Mouse (Mus musculus): ENCODE results near the gene Pknox2. TPM values are rescaled to one million over a fixed set of nuclear protein-coding genes. Genes with fewer than 3 reads are reported as not detected.

Gene Pknox2
- polyA plus RNA-seq, 1 experiment, result 0.72 TPM

- Histone ChIP-seq H3K4me3 (replicated peaks; ENCODE audit: control insufficient read depth, low read depth, low read length) (no peak overlapping the region), H3K4me1 (ENCODE audit: control insufficient read depth, insufficient read depth, low read length) (no peaks in the 10 kb centered on the region), H3K27ac (ENCODE audit: control insufficient read depth, insufficient read depth, low read depth, low read length, poor library complexity) (no peak overlapping the region)
- WGBS, result 79% methylated on average over 2 of the region's 2 CpGs
- TF ChIP-seq POLR2A (IDR thresholded peaks at IDR 0.05; ENCODE audit: borderline replicate concordance, control insufficient read depth, low read depth, low read length), result no peak
- no peak for TF ChIP-seq CTCF (IDR thresholded peaks at IDR 0.05; ENCODE audit: control insufficient read depth, insufficient read depth, low read length)
These were observed 61.8 kb downstream of the Pknox2 start for GRCm38 (mm10) chr9:37085370-37085769.

GRCm38 (mm10) chr9:37082246-37082645 is 65.0 kb downstream of the Pknox2 start:
- TF ChIP-seq POLR2A (IDR thresholded peaks at IDR 0.05; ENCODE audit: borderline replicate concordance, control insufficient read depth, low read depth, low read length) (no peak), CTCF (IDR thresholded peaks at IDR 0.05; ENCODE audit: control insufficient read depth, insufficient read depth, low read length) (no peak)
- Histone ChIP-seq H3K4me1 (ENCODE audit: control insufficient read depth, insufficient read depth, low read length) (no peaks in the 10 kb centered on the region), H3K27ac (ENCODE audit: control insufficient read depth, insufficient read depth, low read depth, low read length, poor library complexity) (no peak overlapping the region), H3K4me3 (replicated peaks; ENCODE audit: control insufficient read depth, low read depth, low read length) (no peak overlapping the region)
- 82% methylated on average over 10 of the region's 10 CpGs for WGBS

- no peak overlapping the region for H3K4me3 ChIP-seq (replicated peaks; ENCODE audit: control insufficient read depth, low read depth, low read length)
- H3K4me1 ChIP-seq (ENCODE audit: control insufficient read depth, insufficient read depth, low read length), result no peaks in the 10 kb centered on the region
- WGBS, result 71% methylated on average over 6 of the region's 6 CpGs
- TF ChIP-seq CTCF (IDR thresholded peaks at IDR 0.05; ENCODE audit: control insufficient read depth, insufficient read depth, low read length) (no peak), POLR2A (IDR thresholded peaks at IDR 0.05; ENCODE audit: borderline replicate concordance, control insufficient read depth, low read depth, low read length) (no peak)
- H3K27ac ChIP-seq (ENCODE audit: control insufficient read depth, insufficient read depth, low read depth, low read length, poor library complexity), result no peak overlapping the region
These were observed 66.9 kb downstream of the Pknox2 start for GRCm38 (mm10) chr9:37080309-37080708.

GRCm38 (mm10) chr9:37077063-37077418 is 70.2 kb downstream of the Pknox2 start:
- no peak for TF ChIP-seq CTCF (IDR thresholded peaks at IDR 0.05; ENCODE audit: control insufficient read depth, insufficient read depth, low read length)
- TF ChIP-seq POLR2A (IDR thresholded peaks at IDR 0.05; ENCODE audit: borderline replicate concordance, control insufficient read depth, low read depth, low read length), result no peak
- H3K4me3 ChIP-seq (replicated peaks; ENCODE audit: control insufficient read depth, low read depth, low read length), result no peak overlapping the region
- H3K4me1 ChIP-seq (ENCODE audit: control insufficient read depth, insufficient read depth, low read length), result no peaks in the 10 kb centered on the region
- H3K27ac ChIP-seq (ENCODE audit: control insufficient read depth, insufficient read depth, low read depth, low read length, poor library complexity), result no peak overlapping the region
- WGBS, result 65% methylated on average over 2 of the region's 2 CpGs

GRCm38 (mm10) chr9:37076386-37077062 is 70.7 kb downstream of the Pknox2 start:
- no peak for TF ChIP-seq CTCF (IDR thresholded peaks at IDR 0.05; ENCODE audit: control insufficient read depth, insufficient read depth, low read length)
- no peak for TF ChIP-seq POLR2A (IDR thresholded peaks at IDR 0.05; ENCODE audit: borderline replicate concordance, control insufficient read depth, low read depth, low read length)
- Histone ChIP-seq H3K27ac (ENCODE audit: control insufficient read depth, insufficient read depth, low read depth, low read length, poor library complexity) (no peak overlapping the region), H3K4me1 (ENCODE audit: control insufficient read depth, insufficient read depth, low read length) (no peaks in the 10 kb centered on the region), H3K4me3 (replicated peaks; ENCODE audit: control insufficient read depth, low read depth, low read length) (no peak overlapping the region)
- 35% methylated on average over 15 of the region's 15 CpGs for WGBS

GRCm38 (mm10) chr9:37075903-37076302 is 71.3 kb downstream of the Pknox2 start:
- Histone ChIP-seq H3K4me3 (replicated peaks; ENCODE audit: control insufficient read depth, low read depth, low read length) (no peak overlapping the region), H3K4me1 (ENCODE audit: control insufficient read depth, insufficient read depth, low read length) (no peaks in the 10 kb centered on the region), H3K27ac (ENCODE audit: control insufficient read depth, insufficient read depth, low read depth, low read length, poor library complexity) (no peak overlapping the region)
- TF ChIP-seq CTCF (IDR thresholded peaks at IDR 0.05; ENCODE audit: control insufficient read depth, insufficient read depth, low read length), result no peak
- no peak for TF ChIP-seq POLR2A (IDR thresholded peaks at IDR 0.05; ENCODE audit: borderline replicate concordance, control insufficient read depth, low read depth, low read length)
- 69% methylated on average over 4 of the region's 4 CpGs for WGBS

- 74% methylated on average over 6 of the region's 6 CpGs for WGBS
- Histone ChIP-seq H3K27ac (ENCODE audit: control insufficient read depth, insufficient read depth, low read depth, low read length, poor library complexity) (no peak overlapping the region), H3K4me1 (ENCODE audit: control insufficient read depth, insufficient read depth, low read length) (no peaks in the 10 kb centered on the region), H3K4me3 (replicated peaks; ENCODE audit: control insufficient read depth, low read depth, low read length) (no peak overlapping the region)
- TF ChIP-seq CTCF (IDR thresholded peaks at IDR 0.05; ENCODE audit: control insufficient read depth, insufficient read depth, low read length), result no peak
- no peak for TF ChIP-seq POLR2A (IDR thresholded peaks at IDR 0.05; ENCODE audit: borderline replicate concordance, control insufficient read depth, low read depth, low read length)
These were observed 77.6 kb downstream of the Pknox2 start for GRCm38 (mm10) chr9:37069391-37070312.

GRCm38 (mm10) chr9:37067473-37067830 is 79.8 kb downstream of the Pknox2 start:
- H3K4me3 ChIP-seq (replicated peaks; ENCODE audit: control insufficient read depth, low read depth, low read length), result no peak overlapping the region
- WGBS, result 78% methylated on average over 5 of the region's 5 CpGs
- H3K27ac ChIP-seq (ENCODE audit: control insufficient read depth, insufficient read depth, low read depth, low read length, poor library complexity), result no peak overlapping the region
- TF ChIP-seq POLR2A (IDR thresholded peaks at IDR 0.05; ENCODE audit: borderline replicate concordance, control insufficient read depth, low read depth, low read length) (no peak), CTCF (IDR thresholded peaks at IDR 0.05; ENCODE audit: control insufficient read depth, insufficient read depth, low read length) (no peak)
- H3K4me1 ChIP-seq (ENCODE audit: control insufficient read depth, insufficient read depth, low read length), result no peaks in the 10 kb centered on the region

Data from bone marrow, adult 2 months (tissue).